Mouse (Mus musculus): ENCODE results near the gene Gm49322.
A peak's percentile ranks its signal among the peaks of the same experiment; 100 is the strongest.
"Not testable (repeated sequence)": the region's sequence is repeated elsewhere in the genome, so short reads cannot be mapped to it uniquely, and the experiment has no call there.

The Gm49322 gene

GRCm38 (mm10) chr10:80605721-80606120 is at the start of gene Gm49322:
Gene Gm49322 (plus strand): TSS chr10:80606021.
- not testable (repeated sequence) for DNase-seq

- DNase-seq = peak; percentile 82 to 86
Measured at GRCm38 (mm10) chr10:80557346-80557965, 48.4 kb upstream of the Gm49322 start.

- no peak for DNase-seq
Measured at GRCm38 (mm10) chr10:80559431-80559830, 46.4 kb upstream of the Gm49322 start.

GRCm38 (mm10) chr10:80560621-80561020 is 45.2 kb upstream of the Gm49322 start:
- no peak for DNase-seq

- peak; percentile 94 to 95 for DNase-seq
Measured at GRCm38 (mm10) chr10:80561116-80561944, 44.5 kb upstream of the Gm49322 start, which contains the start of gene Rexo1. Gene Rexo1 (minus strand): TSS chr10:80561560.

- peak; percentile 79 to 90 for DNase-seq
Measured at GRCm38 (mm10) chr10:80566375-80567092, 39.3 kb upstream of the Gm49322 start.

GRCm38 (mm10) chr10:80568876-80569275 is 36.9 kb upstream of the Gm49322 start:
- no peak for DNase-seq

GRCm38 (mm10) chr10:80569664-80570066 is 36.2 kb upstream of the Gm49322 start:
- peak; percentile 84 to 86 for DNase-seq

- DNase-seq = no peak
Measured at GRCm38 (mm10) chr10:80570419-80570818, 35.4 kb upstream of the Gm49322 start.

- DNase-seq = peak; percentile 43 to 53
Measured at GRCm38 (mm10) chr10:80570871-80571836, 34.7 kb upstream of the Gm49322 start.

- DNase-seq = no peak
Measured at GRCm38 (mm10) chr10:80572477-80572876, 33.3 kb upstream of the Gm49322 start.

GRCm38 (mm10) chr10:80573944-80574343 is 31.9 kb upstream of the Gm49322 start:
- DNase-seq = no peak

- no peak for DNase-seq
Measured at GRCm38 (mm10) chr10:80574896-80575295, 30.9 kb upstream of the Gm49322 start.

- no peak for DNase-seq
Measured at GRCm38 (mm10) chr10:80575925-80576324, 29.9 kb upstream of the Gm49322 start.

GRCm38 (mm10) chr10:80576351-80577194 is 29.2 kb upstream of the Gm49322 start:
- peak; percentile 75 to 78 for DNase-seq

- peak; percentile 99 for DNase-seq
Measured at GRCm38 (mm10) chr10:80577195-80578130, 28.4 kb upstream of the Gm49322 start, which contains the start of gene Klf16. Gene Klf16 (minus strand): TSS chr10:80577321.

- peak; percentile 90 to 93 for DNase-seq
Measured at GRCm38 (mm10) chr10:80578131-80578750, 27.6 kb upstream of the Gm49322 start.

- peak; percentile 63 to 78 for DNase-seq
Measured at GRCm38 (mm10) chr10:80578911-80579310, 26.9 kb upstream of the Gm49322 start.

GRCm38 (mm10) chr10:80583047-80583446 is 22.8 kb upstream of the Gm49322 start:
- no peak for DNase-seq

All from lung, postnatal 4 days (tissue).